ENCODE assay signal across 9 mouse cellular contexts in the genomic region with DNA sequence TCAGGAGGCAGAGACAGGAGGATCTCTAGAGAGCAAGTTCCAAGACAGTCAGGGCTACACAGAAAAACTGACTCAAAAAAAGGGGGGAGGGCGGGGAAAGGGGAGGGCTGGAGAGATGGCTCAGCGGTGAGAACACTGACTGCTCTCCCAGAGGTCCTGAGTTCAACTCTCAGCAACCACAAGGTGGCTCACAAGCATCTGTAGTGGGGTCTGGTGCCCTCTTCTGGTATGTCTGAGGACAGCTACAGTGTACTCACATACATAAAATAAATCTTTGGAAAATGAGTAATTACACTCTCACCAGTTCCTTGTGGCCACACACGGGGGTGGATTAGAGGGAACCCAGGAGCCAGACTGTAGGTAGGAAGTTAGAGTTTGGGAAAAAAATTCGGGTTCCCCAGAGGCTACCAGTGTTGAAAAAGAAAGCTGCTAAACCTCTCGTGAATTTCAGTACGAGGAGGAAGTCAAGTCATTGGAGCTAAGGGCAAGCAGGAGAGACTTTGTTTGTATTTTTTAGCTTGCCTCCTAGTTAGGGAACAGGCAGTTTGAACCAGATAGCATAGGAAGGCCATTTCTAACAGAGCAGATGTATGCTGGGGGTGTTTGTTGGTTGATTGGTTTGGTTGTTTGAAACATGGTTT. TPM values are rescaled to one million over a fixed set of nuclear protein-coding genes. Genes with fewer than 3 reads are reported as not detected.
A peak's percentile ranks its signal among the peaks of the same experiment; 100 is the strongest.
DNase-seq lines count a peak whose midpoint lies in the region; ATAC-seq and TF ChIP-seq lines count a peak whose summit lies in the region.
"Had no signal": no experiment of that assay in that cellular context is flagged by ENCODE, and none has a peak within 500 bp of the region (broad histone marks: within the 10 kb centered on the region; RNA-seq: fewer than 3 reads in every experiment).

No protein-coding gene starts in this region.

- no peaks in the 10 kb centered on the region for H3K9me3 ChIP-seq in liver, postnatal 0 days (ENCODE audit: low read length)
- H3K9me3 ChIP-seq: forebrain, embryonic 13.5 days; hindbrain, embryonic 15.5 days had no signal

- TF ChIP-seq EP300 in liver, postnatal 0 days (IDR thresholded peaks at IDR 0.05; ENCODE audit: low read depth), result no peak

- H3K4me2 ChIP-seq in liver, postnatal 0 days (ENCODE audit: low read depth, low read length), result peak overlapping the region; percentile 36
- H3K4me2 ChIP-seq: forebrain, embryonic 13.5 days; hindbrain, embryonic 15.5 days had no signal

- no peaks in the 10 kb centered on the region for H3K27me3 ChIP-seq in Patski
- no peaks in the 10 kb centered on the region for H3K27me3 ChIP-seq in liver, postnatal 0 days (ENCODE audit: insufficient read depth, low read length)
- H3K27me3 ChIP-seq: forebrain, embryonic 13.5 days; hindbrain, embryonic 15.5 days had no signal

- peak overlapping the region; percentile 74 for H3K27ac ChIP-seq in liver, postnatal 0 days (ENCODE audit: low read depth)
- H3K27ac ChIP-seq: forebrain, embryonic 13.5 days had no signal

- CTCF ChIA-PET in Patski (lab: Charles Lee), result interaction anchor here (0.7 to 6.9 kb wide), 6 partner anchors 12 to 111 kb away, joined by 3 to 76 read pairs (median 3); no protein-coding TSS in a partner anchor

- H3K9ac ChIP-seq in liver, postnatal 0 days (replicated peaks), result no peak overlapping the region
- H3K9ac ChIP-seq: forebrain, embryonic 13.5 days; hindbrain, embryonic 15.5 days had no signal

- WGBS in liver, postnatal 0 days (ENCODE audit: insufficient replicate concordance), result 40% methylated on average over 6 of the region's 6 CpGs

- H3K4me3 ChIP-seq in liver, postnatal 0 days (ENCODE audit: low read depth, low read length), result no peak overlapping the region
- H3K4me3 ChIP-seq: forebrain, embryonic 13.5 days; hindbrain, embryonic 15.5 days had no signal

- peak; percentile 78 for TF ChIP-seq CTCF in Patski (IDR thresholded peaks at IDR 0.05)
- TF ChIP-seq CTCF in liver, postnatal 0 days (IDR thresholded peaks at IDR 0.05; ENCODE audit: low read depth), result peak; percentile 90

- in situ Hi-C loops in Patski (cut with MboI; ENCODE audit: low pct_unique_long_range_greater_than_20kb), result no loop called here

- H3K36me3 ChIP-seq in liver, postnatal 0 days (replicated peaks; ENCODE audit: insufficient read depth, low read length), result peaks cover 23% of the 10 kb centered on the region
- H3K36me3 ChIP-seq: hindbrain, embryonic 15.5 days had no signal

- H3K4me1 ChIP-seq in liver, postnatal 0 days (ENCODE audit: insufficient read depth), result peaks cover 45% of the 10 kb centered on the region

- peak; percentile 47 for DNase-seq in kidney, postnatal 10 days
- DNase-seq in kidney, postnatal 14 days, result no peak
- DNase-seq in Patski (ENCODE audit: low read depth, low spot score), result no peak
- DNase-seq in liver, postnatal 0 days, result no peak
- DNase-seq in c-Kit-positive CD71-positive TER-119-positive erythroid progenitor cells, embryonic 14.5 days (ENCODE audit: low spot score), result no peak
- no peak for DNase-seq in left cerebral cortex, adult 9 months (ENCODE audit: low spot score in 2 of 2)

- ATAC-seq in CD4-positive, CD25-positive, alpha-beta regulatory T cell, adult 4 months, result peak; percentile 26
- no peak for ATAC-seq in Patski
- no peak for ATAC-seq in liver, postnatal 0 days
- ATAC-seq: forebrain, embryonic 13.5 days had no signal

- POLR2A ChIA-PET in Patski (lab: Charles Lee), result no interaction called here

RNA-seq across cellular contexts. Expression of gene Hsp90ab1, which starts 9.8 kb away (rescaled TPM):
- 1,000 to 10,000 TPM; 1,172 to 1,222 TPM for polyA plus RNA-seq in CD4-positive, CD25-positive, alpha-beta regulatory T cell, adult 4 months (2017; shearing (Covaris generic))
- polyA plus RNA-seq in Patski (2021), result 1,835 TPM
- 419 and 445 TPM in 2 replicates for polyA plus RNA-seq in liver, postnatal 0 days (2015; fragmentation: Nextera tagmentation; extraction: Ambion mirVana)

RNA-seq across cellular contexts. Expression of gene Slc29a1, which starts 16.6 kb away (rescaled TPM):
- polyA plus RNA-seq in CD4-positive, CD25-positive, alpha-beta regulatory T cell, adult 4 months (2017; shearing (Covaris generic)), result 100 to 1,000 TPM in 1 of 2 experiments, 10 to 100 TPM in 1; 88.0 to 154 TPM
- polyA plus RNA-seq in Patski (2021), result 39.4 TPM
- 83.0 and 91.6 TPM in 2 replicates for polyA plus RNA-seq in liver, postnatal 0 days (2015; fragmentation: Nextera tagmentation; extraction: Ambion mirVana)

RNA-seq across cellular contexts. Expression of gene Mymx, which starts 19.1 kb away (rescaled TPM):
- polyA plus RNA-seq in CD4-positive, CD25-positive, alpha-beta regulatory T cell, adult 4 months (2017; shearing (Covaris generic)), result not detected
- polyA plus RNA-seq in Patski (2021), result not detected
- 0.19 TPM in 1 of 2 replicates, not detected in the other for polyA plus RNA-seq in liver, postnatal 0 days (2015; fragmentation: Nextera tagmentation; extraction: Ambion mirVana)
- polyA plus RNA-seq: forebrain, embryonic 13.5 days; hindbrain, embryonic 15.5 days had no signal

RNA-seq across cellular contexts. Expression of gene Slc35b2, which starts 19.2 kb away (rescaled TPM):
- polyA plus RNA-seq in CD4-positive, CD25-positive, alpha-beta regulatory T cell, adult 4 months (2017; shearing (Covaris generic)), result 10 to 100 TPM; 27.6 to 39.0 TPM
- polyA plus RNA-seq in Patski (2021), result 98.0 TPM
- polyA plus RNA-seq in liver, postnatal 0 days (2015; fragmentation: Nextera tagmentation; extraction: Ambion mirVana), result 47.7 and 47.9 TPM in 2 replicates

RNA-seq across cellular contexts. Expression of gene Nfkbie, which starts 27.3 kb away (rescaled TPM):
- 10 to 100 TPM; 33.1 to 48.1 TPM for polyA plus RNA-seq in CD4-positive, CD25-positive, alpha-beta regulatory T cell, adult 4 months (2017; shearing (Covaris generic))
- 9.5 TPM for polyA plus RNA-seq in Patski (2021)
- polyA plus RNA-seq in liver, postnatal 0 days (2015; fragmentation: Nextera tagmentation; extraction: Ambion mirVana), result 2.8 and 3.0 TPM in 2 replicates
